Mouse (Mus musculus) 416B (cell line): Measurements from ENCODE around the gene Ppp1r12a.
A peak's percentile ranks its signal among the peaks of the same experiment; 100 is the strongest.

ENCODE experiments used
- DNase-seq: peaks from one replicate; pipeline ENCODE4 v3.0.0; 2011; ENCODE audit warnings: low read depth

Ppp1r12a gene

GRCm38 (mm10) chr10:108162297-108163020 lies 466 bp downstream of the Ppp1r12a start:
- DNase-seq, result no peak

GRCm38 (mm10) chr10:108163021-108163410 lies 1.0 kb downstream of the Ppp1r12a start:
- peak; percentile 49 for DNase-seq

- no peak for DNase-seq
Measured at GRCm38 (mm10) chr10:108163451-108163850, 1.5 kb downstream of the Ppp1r12a start.

GRCm38 (mm10) chr10:108167823-108168222 lies 5.8 kb downstream of the Ppp1r12a start:
- peak; percentile 94 for DNase-seq

- no peak for DNase-seq
Measured at GRCm38 (mm10) chr10:108170818-108171217, 8.8 kb downstream of the Ppp1r12a start.

GRCm38 (mm10) chr10:108171637-108172036 lies 9.6 kb downstream of the Ppp1r12a start:
- DNase-seq, result no peak

GRCm38 (mm10) chr10:108172817-108173563 lies 11.0 kb downstream of the Ppp1r12a start:
- peak; percentile 80 for DNase-seq

GRCm38 (mm10) chr10:108174107-108174506 lies 12.1 kb downstream of the Ppp1r12a start:
- no peak for DNase-seq

GRCm38 (mm10) chr10:108175885-108176284 lies 13.9 kb downstream of the Ppp1r12a start:
- no peak for DNase-seq

- no peak for DNase-seq
Measured at GRCm38 (mm10) chr10:108178285-108178848, 16.4 kb downstream of the Ppp1r12a start.

GRCm38 (mm10) chr10:108179404-108179803 lies 17.4 kb downstream of the Ppp1r12a start:
- no peak for DNase-seq

GRCm38 (mm10) chr10:108180313-108180712 lies 18.3 kb downstream of the Ppp1r12a start:
- no peak for DNase-seq

GRCm38 (mm10) chr10:108181893-108182292 lies 19.9 kb downstream of the Ppp1r12a start:
- no peak for DNase-seq

- DNase-seq, result no peak
Measured at GRCm38 (mm10) chr10:108182386-108182785, 20.4 kb downstream of the Ppp1r12a start.

- no peak for DNase-seq
Measured at GRCm38 (mm10) chr10:108184763-108185162, 22.8 kb downstream of the Ppp1r12a start.

- no peak for DNase-seq
Measured at GRCm38 (mm10) chr10:108185265-108185664, 23.3 kb downstream of the Ppp1r12a start.

GRCm38 (mm10) chr10:108189303-108189702 lies 27.3 kb downstream of the Ppp1r12a start:
- peak; percentile 61 for DNase-seq

- DNase-seq, result no peak
Measured at GRCm38 (mm10) chr10:108189986-108190385, 28.0 kb downstream of the Ppp1r12a start.

- DNase-seq, result peak; percentile 76
Measured at GRCm38 (mm10) chr10:108190626-108191025, 28.6 kb downstream of the Ppp1r12a start.

GRCm38 (mm10) chr10:108191381-108191787 lies 29.4 kb downstream of the Ppp1r12a start:
- DNase-seq, result peak; percentile 87

- DNase-seq, result no peak
Measured at GRCm38 (mm10) chr10:108192306-108192705, 30.3 kb downstream of the Ppp1r12a start.

- no peak for DNase-seq
Measured at GRCm38 (mm10) chr10:108196124-108196523, 34.1 kb downstream of the Ppp1r12a start.

GRCm38 (mm10) chr10:108197498-108197897 lies 35.5 kb downstream of the Ppp1r12a start:
- no peak for DNase-seq
